Mouse (Mus musculus): ENCODE data around the gene Glt8d1. TPM values are rescaled to one million over a fixed set of nuclear protein-coding genes. Genes with fewer than 3 reads are reported as not detected.

Gene Glt8d1
- total RNA-seq, 2 experiments from 2014 or later: 43.8 to 46.2 TPM

Other genes starting within 250 kb of the Glt8d1 start
- 10 to 100 TPM; 28.1 to 28.8 TPM for gene Tmem110, start 175.8 kb upstream of the Glt8d1 start, total RNA-seq (2021)
- 1 to 10 TPM; 1.1 to 1.4 TPM for gene Mustn1, start 122.2 kb upstream of the Glt8d1 start, total RNA-seq (2021)
- not detected for gene Itih4, start 114.9 kb upstream of the Glt8d1 start, total RNA-seq (2021)
- 1 to 10 TPM; 2.4 to 3.7 TPM for gene Itih3, start 77.6 kb upstream of the Glt8d1 start, total RNA-seq (2021)
- gene Itih1, start 58.1 kb upstream of the Glt8d1 start, total RNA-seq (2021): not detected
- gene Nek4, start 50.0 kb upstream of the Glt8d1 start, total RNA-seq (2021): 10 to 100 TPM; 15.7 to 16.5 TPM
- 100 to 1,000 TPM; 158 to 166 TPM for gene Spcs1, start 272 bp downstream of the Glt8d1 start, total RNA-seq (2021)
- 100 to 1,000 TPM; 107 to 110 TPM for gene Pbrm1, start 17.7 kb downstream of the Glt8d1 start, total RNA-seq (2021)
- 10 to 100 TPM; 68.3 to 79.3 TPM for gene Gnl3, start 17.8 kb downstream of the Glt8d1 start, total RNA-seq (2021)
- gene Smim4, start 127.6 kb downstream of the Glt8d1 start, total RNA-seq (2021): 10 to 100 TPM; 24.8 to 25.7 TPM
- 10 to 100 TPM; 16.9 to 19.4 TPM for gene Nt5dc2, start 129.7 kb downstream of the Glt8d1 start, total RNA-seq (2021)
- gene Stab1, start 167.2 kb downstream of the Glt8d1 start, total RNA-seq (2021): 10 to 100 TPM; 23.9 to 30.5 TPM
- 1 to 10 TPM; 1.4 to 1.7 TPM for gene Tnnc1, start 206.9 kb downstream of the Glt8d1 start, total RNA-seq (2021)
- gene Nisch, start 215.5 kb downstream of the Glt8d1 start, total RNA-seq (2021): 100 to 1,000 TPM; 446 to 469 TPM
- 1 to 10 TPM; 2.5 to 2.6 TPM for gene Sema3g, start 216.5 kb downstream of the Glt8d1 start, total RNA-seq (2021)
- gene Phf7, start 249.9 kb downstream of the Glt8d1 start, total RNA-seq (2021): 1 to 10 TPM; 5.3 to 5.8 TPM